Comparison of ENCODE assay signal across 9 mouse cellular contexts in the genomic region with DNA sequence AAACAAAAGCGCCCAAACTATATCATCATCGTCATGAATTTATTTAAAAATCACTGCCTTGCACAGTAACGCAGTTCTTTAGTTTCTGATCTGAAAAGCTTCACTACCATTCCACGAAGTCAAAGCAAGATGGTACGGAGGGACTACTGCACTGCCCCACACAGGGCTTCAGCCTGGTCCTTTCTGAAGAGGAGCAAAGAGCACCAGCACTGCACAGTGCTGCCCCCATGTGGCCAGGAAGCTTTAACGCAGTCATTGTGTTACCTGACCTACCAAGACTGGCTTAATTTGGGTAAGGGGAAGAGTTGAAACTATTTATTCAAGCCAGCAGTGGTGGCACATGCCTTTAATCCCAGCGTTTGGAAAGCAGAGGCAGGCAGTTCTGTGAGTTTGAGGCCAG.
DNase-seq lines count a peak whose midpoint lies in the region; ATAC-seq and TF ChIP-seq lines count a peak whose summit lies in the region.
"Had no signal": no experiment of that assay in that cellular context is flagged by ENCODE, and none has a peak within 500 bp of the region (broad histone marks: within the 10 kb centered on the region; RNA-seq: fewer than 3 reads in every experiment).

No protein-coding gene starts in this region.

- peak; percentile 91 for TF ChIP-seq CTCF in cerebellum, adult 2 months (IDR thresholded peaks at IDR 0.05; ENCODE audit: borderline replicate concordance, insufficient read depth, low read depth, low read length)
- TF ChIP-seq CTCF in forebrain, postnatal 0 days (IDR thresholded peaks at IDR 0.05; ENCODE audit: low read depth), result peak; percentile 91

- no peak overlapping the region for H3K9ac ChIP-seq in forebrain, postnatal 0 days

- DNase-seq in left cerebral cortex, postnatal 4 days, result peak; percentile 69
- no peak for DNase-seq in left cerebral cortex, adult 11 months (ENCODE audit: low spot score)
- DNase-seq in R1 (ENCODE audit: low read depth, low spot score), result peak; percentile 78
- DNase-seq in cerebellum, adult 2 months, result peak; percentile 45 to 52
- peak; percentile 72 for DNase-seq in forebrain, postnatal 0 days
- peak; percentile 20 to 29 for DNase-seq in lung, adult 18-20 months
- DNase-seq in ovary, postnatal 14 days (ENCODE audit: low spot score), result peak; percentile 34
- DNase-seq in urinary bladder, postnatal 10 days (ENCODE audit: low spot score), result no peak

- H3K36me3 ChIP-seq in forebrain, postnatal 0 days (ENCODE audit: insufficient read depth), result peaks cover 3% of the 10 kb centered on the region; the same call in 1 of the 2 replicates

- ATAC-seq in forebrain, postnatal 0 days, result peak; percentile 68

- no peak for TF ChIP-seq POLR2A in cerebellum, adult 2 months (IDR thresholded peaks at IDR 0.05; ENCODE audit: borderline replicate concordance, insufficient read depth, low read length)

- no peaks in the 10 kb centered on the region for H3K9me3 ChIP-seq in forebrain, postnatal 0 days (ENCODE audit: low read length)

- H3K4me2 ChIP-seq in forebrain, postnatal 0 days (ENCODE audit: low read depth), result no peak overlapping the region

- H3K27me3 ChIP-seq in cerebellum, adult 2 months (ENCODE audit: control insufficient read depth, insufficient read depth, low read length), result no peaks in the 10 kb centered on the region
- no peaks in the 10 kb centered on the region for H3K27me3 ChIP-seq in forebrain, postnatal 0 days (ENCODE audit: insufficient read depth, low read length)

- no peak overlapping the region for H3K4me3 ChIP-seq in cerebellum, adult 2 months (replicated peaks; ENCODE audit: insufficient read depth, low read depth, low read length)
- no peak overlapping the region for H3K4me3 ChIP-seq in forebrain, postnatal 0 days (ENCODE audit: low read depth, low read length)

- 37% methylated on average over 7 of the region's 7 CpGs for WGBS in cerebellum, adult 2 months
- 38% methylated on average over 7 of the region's 7 CpGs for WGBS in forebrain, postnatal 0 days

- no peak overlapping the region for H3K27ac ChIP-seq in cerebellum, adult 2 months (ENCODE audit: insufficient read depth, low read length)
- H3K27ac ChIP-seq in forebrain, postnatal 0 days (ENCODE audit: low read depth, low read length), result no peak overlapping the region
- H3K27ac ChIP-seq: macrophage had no signal

- H3K4me1 ChIP-seq in cerebellum, adult 2 months (ENCODE audit: control insufficient read depth, insufficient read depth, low read length), result no peaks in the 10 kb centered on the region
- no peaks in the 10 kb centered on the region for H3K4me1 ChIP-seq in forebrain, postnatal 0 days (ENCODE audit: insufficient read depth)

- intact Hi-C loops in left cerebral cortex, postnatal 4 days (cut with DNase I), result no loop called here

Comparison
In these comparisons a context has a peak if more than half of its experiments do, and no peak if none do; other contexts are left out.
1. DNase-seq: peak in left cerebral cortex, postnatal 4 days (single experiment), R1 (single experiment), cerebellum, adult 2 months (2 of 2), forebrain, postnatal 0 days (single experiment), lung, adult 18-20 months (2 of 2) and ovary, postnatal 14 days (single experiment); none in left cerebral cortex, adult 11 months (single experiment) and urinary bladder, postnatal 10 days (single experiment).